Comparison of ENCODE assay signal across 14 mouse cellular contexts in genomic region chr5:106067124-106067551, GRCm38 (mm10).
"Had no signal": no experiment of that assay in that cellular context is flagged by ENCODE, and none has a peak within 500 bp of the region (broad histone marks: within the 10 kb centered on the region; RNA-seq: fewer than 3 reads in every experiment).

No protein-coding gene starts in this region.

- ATAC-seq: lung, postnatal 0 days had no signal

- H3K4me3 ChIP-seq: left cerebral cortex, adult 2 months; limb, embryonic 10.5 days; liver, embryonic 15.5 days; neural tube, embryonic 12.5 days; stomach, embryonic 15.5 days had no signal

- H3K9me3 ChIP-seq: limb, embryonic 10.5 days; liver, embryonic 15.5 days; neural tube, embryonic 12.5 days; stomach, embryonic 15.5 days had no signal

- H3K36me3 ChIP-seq: limb, embryonic 10.5 days; liver, embryonic 15.5 days; neural tube, embryonic 12.5 days; stomach, embryonic 15.5 days had no signal

- H3K9ac ChIP-seq: liver, embryonic 15.5 days; neural tube, embryonic 12.5 days; stomach, embryonic 15.5 days had no signal

- H3K4me1 ChIP-seq: limb, embryonic 10.5 days; liver, embryonic 15.5 days; neural tube, embryonic 12.5 days; stomach, embryonic 15.5 days had no signal

- H3K4me2 ChIP-seq: liver, embryonic 11.5 days; liver, embryonic 15.5 days; neural tube, embryonic 12.5 days; stomach, embryonic 15.5 days had no signal

- H3K27me3 ChIP-seq: liver, embryonic 15.5 days; neural tube, embryonic 12.5 days; stomach, embryonic 15.5 days had no signal

- DNase-seq: kidney, adult 8-10 months; kidney, postnatal 25 days; lung, adult 2 months; lung, postnatal 36 days; right cerebral cortex, postnatal 14 days; thymus, adult 2 months; thymus, postnatal 25 days had no signal

- H3K27ac ChIP-seq: left cerebral cortex, adult 2 months; limb, embryonic 10.5 days; liver, embryonic 15.5 days; neural tube, embryonic 12.5 days; stomach, embryonic 15.5 days had no signal
